Mouse (Mus musculus) MEL (cell line): ENCODE measurements around the gene Slco4a1. TPM values are rescaled to one million over a fixed set of nuclear protein-coding genes. Genes with fewer than 3 reads are reported as not detected.

ENCODE experiments used
- DNase-seq: peaks from one replicate; pipeline ENCODE4 v3.0.0; 2011; ENCODE audit warnings: low read depth, low spot score
- H3K27ac ChIP-seq: 2 replicates; pipeline ENCODE4 v1.5.1; 2012; ENCODE audit warnings: low read depth, mild to moderate bottlenecking, control low read depth, low read length, moderate library complexity; ENCODE audit not compliant: control insufficient read depth
- H3K27me3 ChIP-seq, 2 experiments: fragments of 150-350 bp in 1 of 2; sonication (generic) in 1 of 2; 2 replicates each; pipeline ENCODE4 v1.6.1; 2012; ENCODE audit warnings: low read length in 2 of 2, mild to moderate bottlenecking in 2 of 2, improper control_type of control experiment in 1 of 2, moderate library complexity in 1 of 2; ENCODE audit not compliant: insufficient read depth in 2 of 2, control insufficient read depth in 1 of 2
- H3K36me3 ChIP-seq, 2 experiments: 2 replicates each; pipeline ENCODE4 v1.6.1; 2012 to 2014; ENCODE audit warnings: low read length in 2 of 2, improper control_type of control experiment in 1 of 2, inconsistent platforms in 1 of 2, mild to moderate bottlenecking in 1 of 2; ENCODE audit not compliant: insufficient read depth in 2 of 2, control insufficient read depth in 1 of 2
- H3K4me1 ChIP-seq, 2 experiments: fragments of 150-350 bp in 1 of 2; sonication (generic) in 1 of 2; 2 replicates each; pipeline ENCODE4 v1.6.1; 2012; ENCODE audit warnings: low read length in 2 of 2, improper control_type of control experiment in 1 of 2, mild to moderate bottlenecking in 1 of 2; ENCODE audit not compliant: insufficient read depth in 2 of 2, control insufficient read depth in 1 of 2
- H3K4me3 ChIP-seq, 2 experiments: fragments of 150-350 bp in 1 of 2; sonication (generic) in 1 of 2; 2 replicates each; pipeline ENCODE4 v1.5.1; 2012; ENCODE audit warnings: low read depth in 2 of 2, low read length in 2 of 2, mild to moderate bottlenecking in 2 of 2, moderate library complexity in 2 of 2, control low read depth in 1 of 2, improper control_type of control experiment in 1 of 2; ENCODE audit not compliant: control insufficient read depth in 1 of 2, insufficient read depth in 1 of 2
- H3K79me2 ChIP-seq: 2 replicates; pipeline ENCODE4 v1.6.1; 2012; ENCODE audit warnings: mild to moderate bottlenecking, low read length, moderate library complexity; ENCODE audit not compliant: control insufficient read depth, poor library complexity, insufficient read depth
- H3K9ac ChIP-seq: 2 replicates; pipeline ENCODE4 v1.6.1; 2012; ENCODE audit warnings: low read depth, mild to moderate bottlenecking, control low read depth, low read length, moderate library complexity; ENCODE audit not compliant: control insufficient read depth, poor library complexity, severe bottlenecking
- H3K9me3 ChIP-seq: fragments of 150-350 bp; sonication (generic); replicated peaks from 2 replicates; pipeline ENCODE4 v1.6.1; 2012; ENCODE audit warnings: mild to moderate bottlenecking, low read length, improper control_type of control experiment, moderate library complexity; ENCODE audit not compliant: insufficient read depth
- CHD2 ChIP-seq: IDR thresholded peaks from 2 replicates; pipeline ENCODE4 v1.6.1; 2011; ENCODE audit warnings: low read length, improper control_type of control experiment
- GATA1 ChIP-seq: IDR thresholded peaks from 2 replicates; pipeline ENCODE4 v1.6.1; 2011; ENCODE audit warnings: low read depth, low read length, improper control_type of control experiment
- KAT2A ChIP-seq: conservative IDR thresholded peaks from 2 replicates; pipeline ENCODE4 v1.6.1; 2012; ENCODE audit warnings: low read depth, low read length, improper control_type of control experiment, inconsistent platforms
- MAFK ChIP-seq: IDR thresholded peaks from 2 replicates; pipeline ENCODE4 v1.6.1; 2011; ENCODE audit warnings: low read depth, mild to moderate bottlenecking, low read length, improper control_type of control experiment, borderline replicate concordance
- MEF2A ChIP-seq: IDR thresholded peaks from 2 replicates; pipeline ENCODE4 v1.6.1; 2014; ENCODE audit warnings: low read depth, mild to moderate bottlenecking, inconsistent platforms, low read length, improper control_type of control experiment; ENCODE audit not compliant: poor library complexity, insufficient replicate concordance, severe bottlenecking; ENCODE audit errors: extremely low read depth
- MYC ChIP-seq: IDR thresholded peaks from 2 replicates; pipeline ENCODE4 v1.6.1; 2011; ENCODE audit warnings: low read depth, mild to moderate bottlenecking, low read length, improper control_type of control experiment, moderate library complexity
- NELFE ChIP-seq: IDR thresholded peaks from 2 replicates; pipeline ENCODE4 v1.6.1; 2011; ENCODE audit warnings: low read depth, low read length, improper control_type of control experiment
- ZKSCAN1 ChIP-seq: IDR thresholded peaks from 2 replicates; pipeline ENCODE4 v1.6.1; 2012; ENCODE audit warnings: low read depth, mild to moderate bottlenecking, inconsistent platforms, low read length, improper control_type of control experiment, moderate library complexity
- polyA plus RNA-seq, 2 experiments: library from polyadenylated mRNA; stranded (reverse) in 1 of 2; unstranded in 1 of 2; fragments of >175 nt in 1 of 2; fragments of >200 nt in 1 of 2; gene quantifications; 2 replicates each; pipeline versions ENCODE4 v1.2.1 to v1.2.4; 2012; ENCODE audit warnings: low replicate concordance in 2 of 2, low read depth in 1 of 2; ENCODE audit not compliant: insufficient read length in 2 of 2, insufficient read depth in 1 of 2, missing spikeins in 1 of 2
- total RNA-seq: library from RNA; depleted of rRNA; stranded (reverse); fragments of 300-350 nt; gene quantifications from 2 replicates; pipeline ENCODE4 v1.2.3, GENCODE M21; 2012

Slco4a1 gene
- total and polyA plus RNA-seq, 3 experiments: not detected

- H3K27me3 ChIP-seq: peaks cover 0 to 3% of the 10 kb centered on the region in 2 experiments; a peak in 1 of 4 replicates
- no peaks in the 10 kb centered on the region for H3K9me3 ChIP-seq
- H3K4me1 ChIP-seq: no peaks in the 10 kb centered on the region
- H3K79me2 ChIP-seq: no peaks in the 10 kb centered on the region
- H3K27ac ChIP-seq: no peak overlapping the region
- DNase-seq: no peak
- TF ChIP-seq GATA1: no peak
- TF ChIP-seq, all 39 proteins: peak for 0
- Histone ChIP-seq H3K4me3 (no peak overlapping the region), H3K9ac (no peak overlapping the region), H3K36me3 (no peaks in the 10 kb centered on the region)
Observed at GRCm38 (mm10) chr2:180435341-180435926, 20.6 kb upstream of the Slco4a1 start.

- H3K9ac ChIP-seq: no peak overlapping the region
- no peak for DNase-seq
- no peaks in the 10 kb centered on the region for H3K79me2 ChIP-seq
- no peaks in the 10 kb centered on the region for H3K36me3 ChIP-seq
- H3K27me3 ChIP-seq: no peaks in the 10 kb centered on the region; a peak in 1 of 4 replicates
- no peak overlapping the region for H3K27ac ChIP-seq
- H3K9me3 ChIP-seq: no peaks in the 10 kb centered on the region
- TF ChIP-seq MAFK: no peak
- no peak for TF ChIP-seq MEF2A
- no peak for TF ChIP-seq MYC
- TF ChIP-seq ZKSCAN1: no peak
- no peak for TF ChIP-seq KAT2A
- TF ChIP-seq, all 39 proteins: peak for 0
- no peaks in the 10 kb centered on the region for H3K4me1 ChIP-seq
- no peak overlapping the region for H3K4me3 ChIP-seq
Observed at GRCm38 (mm10) chr2:180437149-180437864, 18.7 kb upstream of the Slco4a1 start.

- no peaks in the 10 kb centered on the region for H3K4me1 ChIP-seq
- no peaks in the 10 kb centered on the region for H3K79me2 ChIP-seq
- no peak for TF ChIP-seq CHD2
- no peak for TF ChIP-seq NELFE
- TF ChIP-seq, all 39 proteins: peak for 0
Observed at GRCm38 (mm10) chr2:180439791-180440190, 16.3 kb upstream of the Slco4a1 start.

More at GRCm38 (mm10) chr2:180439791-180440190, 16.3 kb upstream of the Slco4a1 start:
- Histone ChIP-seq H3K27me3 (no peaks in the 10 kb centered on the region), H3K4me3 (no peak overlapping the region), H3K9me3 (no peaks in the 10 kb centered on the region), H3K27ac (no peak overlapping the region), H3K9ac (no peak overlapping the region), H3K36me3 (no peaks in the 10 kb centered on the region)
- no peak for DNase-seq
